Mouse (Mus musculus) fibroblast of lung, adult 2 months (primary cell): ENCODE results near the gene AU040320.

ENCODE experiments used
- DNase-seq: peaks from one replicate; pipeline ENCODE4 v3.0.0-alpha.2; 2011; ENCODE audit warnings: low read depth

AU040320 gene

DNA sequence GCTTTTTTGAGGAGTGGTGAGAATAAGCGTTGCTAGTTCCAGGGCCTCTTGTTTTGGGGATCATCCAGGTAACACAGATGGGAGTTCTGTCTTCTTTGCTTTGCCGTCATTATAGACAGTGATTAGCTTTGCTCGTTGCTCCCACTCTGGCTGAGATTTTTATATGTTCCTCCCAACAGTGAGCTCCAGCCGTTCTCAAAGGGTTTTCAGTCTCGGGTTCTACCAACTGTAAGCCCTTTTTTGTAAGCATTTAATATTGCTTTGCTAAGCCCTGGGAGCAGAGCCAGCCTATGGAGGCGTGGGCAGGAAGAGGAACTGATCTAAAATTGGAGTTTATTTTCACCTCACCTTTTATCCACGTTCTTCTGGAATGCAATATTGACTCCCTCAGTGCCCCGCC lies 29.7 kb downstream of the AU040320 start:
- DNase-seq: no peak

DNA sequence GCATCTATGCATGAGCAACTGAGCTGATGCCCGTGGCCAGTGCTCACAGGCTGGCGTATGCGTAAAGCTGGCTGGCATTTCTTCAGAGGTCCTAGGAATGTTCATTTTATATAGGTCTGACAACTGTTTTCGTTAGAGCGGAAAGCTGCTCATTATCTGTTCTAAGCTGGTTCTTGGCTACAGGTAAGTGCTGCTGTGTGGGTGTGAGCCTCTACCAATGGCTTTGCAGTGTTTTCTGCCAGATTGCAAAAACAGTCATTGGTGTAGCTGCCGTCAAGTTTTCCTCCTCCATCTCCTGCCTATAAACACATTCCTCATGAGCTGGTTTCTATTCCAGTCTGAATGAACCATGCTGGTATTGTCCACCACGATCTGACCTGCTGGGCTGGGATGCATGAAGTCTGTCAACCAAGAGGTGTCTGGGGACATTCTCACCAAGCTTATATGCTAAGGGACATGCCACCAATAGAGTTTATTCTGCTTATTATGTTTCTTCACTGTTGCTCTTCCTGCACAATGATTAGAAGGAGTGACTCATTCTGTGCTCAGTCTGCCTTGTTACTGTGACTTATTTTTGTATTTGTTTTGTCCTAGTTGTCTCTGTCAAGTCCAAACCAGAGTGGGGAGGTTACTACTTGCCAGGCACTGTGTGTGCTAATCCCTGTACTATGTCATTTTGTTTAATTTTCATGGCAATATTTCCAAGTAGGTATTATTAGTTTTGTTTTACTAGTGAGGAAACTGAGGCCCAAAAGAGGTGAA lies 39.2 kb downstream of the AU040320 start:
- no peak for DNase-seq

DNA sequence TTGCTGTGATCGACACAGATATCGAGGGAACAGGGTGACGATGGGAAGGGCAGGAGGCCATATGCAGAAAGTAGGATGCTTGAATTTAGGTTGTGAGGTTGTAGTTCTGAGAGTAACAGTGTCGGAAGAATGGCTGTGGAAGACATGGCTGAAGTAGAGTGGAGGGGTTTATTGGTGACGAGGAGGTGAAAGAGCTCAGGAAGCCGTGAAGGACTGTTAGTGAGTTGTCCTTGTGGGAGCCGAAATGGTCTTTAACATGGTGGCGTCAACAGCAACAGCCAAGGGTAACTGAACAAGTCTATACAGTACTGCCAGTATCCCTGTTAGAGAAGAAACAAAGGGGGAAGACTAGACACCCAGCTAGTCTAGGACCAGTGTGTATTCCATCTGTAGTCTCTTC lies 48.8 kb downstream of the AU040320 start:
- no peak for DNase-seq

DNA sequence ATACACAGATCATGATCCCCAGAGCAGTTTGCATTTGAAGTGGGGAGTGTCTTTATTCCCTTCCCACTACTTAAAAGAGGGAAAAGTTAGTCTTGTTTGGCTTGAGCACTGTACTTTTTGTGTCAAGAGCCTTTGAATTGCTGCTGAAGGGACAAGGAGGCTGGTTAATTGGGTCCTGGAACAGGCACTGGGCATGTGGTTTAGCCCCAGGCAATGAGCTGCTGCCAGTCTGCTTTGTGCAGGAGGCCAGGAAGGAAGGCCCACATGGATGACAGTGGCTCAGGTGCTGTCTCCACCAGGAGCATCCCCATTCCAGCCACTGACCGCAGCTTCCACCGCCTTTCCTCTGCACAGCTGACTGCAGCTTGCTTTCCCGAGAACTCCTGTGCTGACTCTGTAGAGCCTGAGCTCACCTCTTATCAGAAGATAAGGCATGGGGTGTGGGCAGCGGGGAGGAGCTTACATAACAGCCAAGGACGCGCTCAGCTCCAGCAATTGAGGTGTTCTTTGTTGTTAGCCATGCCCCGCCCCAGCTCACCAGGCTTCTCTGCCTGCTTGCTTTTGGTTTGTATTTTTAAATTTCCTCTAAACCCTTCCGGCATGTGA lies 50.0 kb downstream of the AU040320 start:
- DNase-seq: no peak

DNA sequence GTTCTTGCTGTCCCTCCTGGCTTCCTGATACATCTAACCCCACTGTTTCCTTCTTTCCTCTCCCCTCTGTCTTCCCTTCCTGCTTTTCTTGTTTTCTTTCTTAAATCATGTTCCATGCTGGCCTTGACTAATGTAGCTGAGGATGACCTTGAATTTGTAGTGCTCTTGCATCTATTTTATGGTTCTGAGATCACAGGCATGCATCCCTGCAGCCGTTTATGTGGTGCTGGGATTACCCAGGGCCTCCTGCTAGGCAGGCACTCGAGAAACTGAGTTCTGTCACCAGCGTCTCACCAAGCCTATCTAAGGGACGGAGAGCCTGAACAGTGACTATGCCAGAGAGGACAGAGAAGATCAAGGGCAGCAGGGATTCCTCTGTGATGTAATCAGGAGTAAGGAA lies 52.4 kb downstream of the AU040320 start:
- no peak for DNase-seq

DNA sequence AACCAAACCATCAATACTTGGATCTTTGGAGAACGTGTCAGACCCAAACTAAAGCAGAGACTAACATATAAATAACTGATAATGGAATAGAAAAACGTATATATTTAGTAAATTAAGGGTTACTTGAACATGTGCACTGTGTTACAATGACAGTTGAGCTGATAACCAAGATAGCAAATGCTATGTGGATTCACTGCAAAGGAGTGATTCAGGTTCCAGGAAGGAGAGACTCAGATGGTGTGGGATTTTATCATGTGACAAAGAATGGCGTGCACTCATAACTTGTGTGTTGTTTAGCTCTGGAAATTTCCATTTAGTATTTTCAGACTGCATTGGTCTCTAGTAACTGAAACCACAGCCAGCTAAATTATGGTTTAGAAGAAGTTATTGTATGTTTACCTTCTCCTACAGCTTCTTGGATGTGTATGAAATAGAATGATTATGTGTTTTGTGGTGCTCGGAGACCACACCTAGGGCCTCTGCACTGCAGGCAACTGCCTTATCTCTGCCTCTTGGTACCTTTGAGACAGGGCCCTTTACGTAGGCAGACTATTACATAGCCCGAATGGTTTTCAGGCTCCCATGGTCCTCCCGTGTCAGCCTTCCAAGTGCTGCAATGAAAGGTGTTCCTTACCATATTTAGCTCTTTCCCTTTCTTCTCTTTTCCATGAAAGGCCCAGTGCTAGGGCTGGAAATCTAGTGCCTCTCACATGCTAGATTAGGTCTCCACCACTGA lies 53.5 kb downstream of the AU040320 start:
- DNase-seq: no peak

DNA sequence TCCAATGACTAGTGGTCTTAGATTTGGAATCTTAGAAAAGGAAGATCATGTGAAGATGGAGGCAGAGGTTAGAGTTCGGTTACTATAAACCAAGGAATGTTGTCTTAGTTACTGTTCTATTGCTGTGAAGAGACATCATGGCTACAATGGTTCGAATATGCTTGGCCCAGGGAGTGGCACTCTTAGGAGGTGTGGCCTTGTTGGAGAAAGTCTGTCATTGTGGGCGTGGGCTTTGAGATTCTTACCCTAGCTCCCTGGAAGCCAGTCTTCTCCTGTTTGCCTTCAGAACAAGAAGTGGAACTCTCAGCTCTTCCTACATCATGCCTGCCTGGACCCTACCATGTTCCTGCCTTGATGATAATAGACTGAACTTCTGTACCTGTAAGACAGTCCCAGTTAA lies 57.2 kb downstream of the AU040320 start:
- DNase-seq: no peak

DNA sequence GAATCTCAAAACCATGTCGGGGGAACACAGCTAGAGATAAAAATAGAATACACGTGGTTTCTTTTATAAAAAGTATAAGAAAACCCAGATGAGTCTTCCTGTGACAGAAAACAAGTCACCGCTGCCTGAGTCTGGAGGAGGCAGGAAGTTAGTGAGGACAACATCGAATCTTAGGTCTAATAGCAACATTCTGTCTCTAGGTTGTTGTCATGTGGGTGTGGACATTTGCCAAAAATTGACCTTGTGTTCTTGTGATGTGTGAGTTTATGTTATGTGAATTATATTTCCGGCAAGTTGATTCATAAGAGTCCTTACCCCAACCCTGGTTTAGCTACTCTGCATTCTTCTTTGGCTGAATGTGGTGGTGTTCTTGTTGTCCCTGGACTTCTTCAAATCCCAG lies 59.9 kb downstream of the AU040320 start:
- DNase-seq: no peak

DNA sequence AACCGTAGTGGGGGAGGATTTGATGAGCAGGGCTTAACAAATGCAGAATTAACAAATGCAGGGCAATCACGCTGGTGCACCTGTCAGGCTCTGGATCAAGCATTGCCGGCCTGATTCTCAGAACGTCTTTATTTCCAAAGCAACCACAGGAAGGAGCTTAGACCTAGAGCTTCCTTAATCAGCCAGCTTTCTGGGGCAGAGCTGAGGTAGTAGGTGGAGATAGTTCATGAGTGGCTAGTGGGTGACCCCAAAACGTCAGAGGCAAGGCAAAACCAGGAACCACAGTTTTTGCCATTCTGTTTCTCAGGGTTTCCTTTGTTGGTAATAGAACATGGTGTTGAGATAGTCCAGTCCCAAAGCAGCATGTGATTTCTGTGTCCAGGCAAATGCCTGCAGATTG lies 61.5 kb downstream of the AU040320 start:
- DNase-seq: no peak

DNA sequence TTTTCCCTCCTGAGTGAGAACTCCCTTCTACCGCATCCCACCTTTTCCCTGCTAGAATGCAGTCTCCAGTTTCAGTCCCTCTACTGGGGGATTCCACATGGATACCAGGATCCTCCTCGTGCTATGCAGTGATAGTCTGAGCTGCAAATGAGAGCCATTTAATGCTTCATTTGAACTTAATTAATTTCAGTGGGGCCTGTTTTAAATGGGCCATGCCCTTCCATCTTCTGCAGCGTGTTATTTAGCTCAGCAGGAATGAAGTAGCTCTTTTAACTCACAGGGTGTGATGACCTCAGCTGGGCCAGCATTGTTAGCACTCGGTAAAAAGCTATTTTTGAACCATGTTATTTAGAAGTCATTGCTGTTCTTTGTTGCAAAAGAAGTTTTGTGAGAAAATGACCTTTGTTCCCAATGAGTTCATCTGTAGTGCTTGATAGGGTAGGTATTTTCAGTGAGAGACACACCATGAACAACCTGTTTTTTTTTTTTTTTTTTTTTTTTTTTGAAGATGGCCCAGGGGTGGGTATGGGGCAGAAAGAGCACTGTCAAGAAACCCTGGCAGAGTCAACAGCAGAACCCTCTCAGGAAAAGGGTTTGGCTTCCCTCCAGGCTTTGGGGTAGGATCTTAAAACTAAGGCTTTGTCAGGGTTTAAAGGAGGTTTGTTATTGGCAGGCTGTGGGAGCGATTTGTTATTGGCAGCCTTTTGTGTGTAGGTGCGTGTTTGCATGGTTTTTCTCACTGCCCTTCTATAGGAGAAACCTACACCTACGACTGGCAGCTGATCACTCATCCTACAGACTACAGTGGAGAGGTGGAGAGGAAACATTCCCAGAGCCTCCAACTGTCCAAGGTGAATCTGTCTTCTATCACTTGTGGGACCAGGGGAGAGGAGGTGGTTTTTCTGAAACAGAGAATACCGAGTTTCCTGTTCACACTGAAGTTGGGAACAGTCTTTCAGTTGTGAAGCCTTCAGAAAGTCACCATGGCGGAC lies 69.8 kb downstream of the AU040320 start:
- DNase-seq: no peak

DNA sequence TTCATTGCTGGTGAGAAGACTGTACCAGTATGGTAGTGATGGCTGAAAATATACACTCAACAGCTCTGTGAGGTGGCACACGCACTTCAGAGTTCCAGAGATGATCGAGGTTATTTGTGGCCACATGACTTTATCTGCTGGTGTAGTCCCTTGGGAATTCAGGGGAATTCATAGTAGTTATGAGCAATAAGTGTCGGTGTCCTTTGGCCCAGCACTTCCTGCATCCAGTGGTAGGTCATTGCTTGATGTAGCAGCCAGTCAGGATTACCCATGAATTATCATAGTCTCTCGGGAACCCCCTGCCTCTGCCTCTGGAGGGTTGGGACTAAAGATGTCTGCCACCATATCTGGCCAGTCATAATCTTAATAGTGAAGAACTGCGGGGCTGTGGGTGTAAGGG lies 70.6 kb downstream of the AU040320 start:
- DNase-seq: no peak

DNA sequence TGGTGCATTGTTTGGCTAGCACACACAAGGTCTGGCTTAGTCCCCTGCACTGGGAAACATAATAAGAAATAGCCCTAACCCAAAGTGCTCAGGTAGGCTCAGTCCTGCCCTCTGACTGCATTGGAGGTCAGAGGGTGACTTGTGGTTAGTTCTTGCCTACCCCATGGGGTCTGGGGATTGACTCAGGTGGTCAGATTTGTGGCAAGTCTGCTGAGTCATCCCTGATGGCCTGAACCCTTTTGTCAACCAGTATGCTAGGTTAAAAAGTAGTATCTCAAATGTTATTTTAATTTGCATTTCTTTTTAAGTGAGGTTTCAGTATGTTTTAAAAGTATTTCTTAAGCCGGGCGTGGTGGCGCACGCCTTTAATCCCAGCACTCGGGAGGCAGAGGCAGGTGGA lies 77.8 kb downstream of the AU040320 start:
- no peak for DNase-seq

DNA sequence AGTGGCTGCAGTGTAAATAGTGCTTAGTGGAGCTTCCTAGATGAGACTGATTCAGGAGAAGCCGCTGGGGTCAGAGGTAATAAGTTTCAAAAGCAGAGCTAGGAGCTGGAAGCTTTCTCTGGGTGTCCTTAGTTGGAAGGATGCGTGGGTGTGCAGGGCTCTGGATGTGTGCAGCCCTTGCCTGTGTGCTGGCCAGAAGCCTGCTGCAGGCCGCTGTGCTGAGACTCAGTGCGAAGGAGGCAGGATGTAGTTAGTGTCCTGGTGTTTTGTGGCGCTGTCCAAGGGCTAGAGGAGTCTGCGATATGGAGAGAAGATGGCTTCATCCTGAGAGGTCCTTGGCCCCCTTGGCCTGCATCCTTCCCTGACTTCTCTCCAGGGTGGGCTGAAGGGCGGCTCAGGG lies 85.5 kb downstream of the AU040320 start:
- no peak for DNase-seq

DNA sequence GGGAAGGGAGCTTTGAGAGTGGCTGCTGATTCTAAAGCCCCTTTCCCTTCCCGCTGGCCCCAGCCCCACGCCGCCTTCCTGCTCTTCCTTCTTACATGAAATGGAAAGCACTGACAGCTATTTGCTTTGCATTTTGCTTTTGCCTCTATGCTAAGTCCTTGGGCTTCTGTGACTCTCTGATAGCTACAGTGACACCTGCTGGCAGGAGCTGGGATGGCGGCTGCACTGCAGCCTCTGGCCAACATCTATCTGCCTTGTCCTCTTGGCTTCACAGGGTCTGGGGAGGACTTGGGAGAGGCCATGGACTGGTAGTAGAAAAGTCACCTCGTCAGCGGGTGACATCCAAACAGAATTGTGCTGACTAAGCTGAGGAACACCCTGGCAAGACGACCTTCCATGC lies 86.5 kb downstream of the AU040320 start:
- peak; percentile 60 for DNase-seq

DNA sequence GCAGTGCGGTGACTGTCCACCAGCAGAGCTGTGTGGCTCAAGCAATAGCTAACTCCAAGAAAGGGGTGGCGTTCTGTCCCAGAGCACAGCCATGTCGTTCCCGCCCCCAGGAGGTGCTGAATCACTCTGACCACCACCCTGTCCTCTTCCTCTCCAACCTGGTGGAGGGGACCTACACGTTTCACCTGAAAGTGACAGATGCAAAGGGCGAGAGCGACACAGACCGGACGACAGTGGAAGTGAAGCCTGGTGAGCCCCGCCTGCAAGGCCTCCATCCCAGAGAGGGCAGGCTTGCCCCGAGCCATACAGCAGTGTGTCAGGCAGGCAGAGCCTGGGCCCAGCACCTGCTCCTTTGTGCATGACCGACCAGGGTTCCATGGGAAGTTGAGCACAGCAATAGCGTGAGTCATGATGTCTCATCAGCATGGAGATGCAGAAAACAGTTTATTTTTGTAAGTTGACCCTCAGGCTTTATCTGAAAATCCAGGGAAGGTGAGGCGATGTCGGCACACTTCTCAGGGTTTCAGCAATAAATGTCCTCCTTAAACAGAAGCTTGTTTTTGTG lies 87.7 kb downstream of the AU040320 start:
- DNase-seq: no peak

DNA sequence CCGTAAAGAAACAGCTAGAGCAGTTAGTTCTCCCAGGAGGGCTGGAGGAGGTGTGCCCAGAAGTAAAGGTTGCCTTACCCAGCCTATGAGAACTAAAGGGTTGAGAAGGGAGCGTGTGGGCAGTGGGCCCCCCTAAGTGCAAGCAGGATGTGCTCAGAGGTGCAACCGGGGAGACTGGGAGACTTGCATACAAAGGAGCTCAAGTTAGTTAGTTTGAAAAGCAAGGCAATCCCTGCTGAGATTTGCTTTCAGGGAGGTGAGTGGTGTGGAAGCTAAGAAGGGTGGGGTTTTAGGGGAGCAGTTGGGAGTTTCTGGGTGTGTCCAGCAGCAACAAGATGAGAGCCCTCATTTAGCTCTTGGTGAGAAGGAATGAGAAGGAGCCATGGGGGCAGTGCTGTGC lies 89.6 kb downstream of the AU040320 start:
- no peak for DNase-seq

DNA sequence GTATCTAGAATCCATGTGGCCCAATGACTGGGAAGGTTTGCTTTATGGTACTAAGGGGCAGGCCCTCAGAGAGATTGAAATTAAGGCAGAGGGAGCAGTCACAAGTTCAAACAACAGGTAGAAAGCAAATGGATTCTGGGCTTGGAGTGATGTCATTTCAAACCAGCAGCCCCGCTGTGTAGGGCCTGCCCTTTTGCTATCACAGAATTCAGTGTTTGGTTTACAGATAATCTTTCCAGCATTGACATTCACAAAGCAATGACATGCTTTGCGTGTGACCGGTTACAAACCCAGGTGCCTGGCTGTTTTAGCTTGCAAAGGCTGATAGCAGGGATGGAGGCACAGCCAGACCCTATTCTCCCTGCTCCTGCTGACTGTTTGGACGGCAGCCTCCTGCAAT lies 92.3 kb downstream of the AU040320 start:
- DNase-seq: no peak

DNA sequence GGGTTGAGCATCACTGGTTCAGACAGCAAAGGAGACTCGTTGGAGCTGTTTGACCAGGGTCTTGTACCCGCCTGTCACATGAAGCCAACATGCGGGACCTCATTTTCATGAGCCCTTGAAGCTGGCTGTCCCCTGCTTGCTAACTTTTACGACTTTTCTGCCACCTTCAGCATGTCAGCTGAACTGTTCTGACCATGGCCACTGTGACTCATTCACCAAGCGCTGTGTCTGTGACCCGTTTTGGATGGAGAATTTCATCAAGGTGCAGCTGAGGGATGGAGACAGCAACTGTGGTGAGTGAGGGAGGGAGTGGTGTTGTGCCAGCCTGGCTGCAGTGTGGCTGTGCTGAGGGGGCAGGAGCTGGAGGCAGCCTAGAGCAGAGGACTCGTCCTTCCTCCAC lies 93.6 kb downstream of the AU040320 start:
- DNase-seq: no peak

DNA sequence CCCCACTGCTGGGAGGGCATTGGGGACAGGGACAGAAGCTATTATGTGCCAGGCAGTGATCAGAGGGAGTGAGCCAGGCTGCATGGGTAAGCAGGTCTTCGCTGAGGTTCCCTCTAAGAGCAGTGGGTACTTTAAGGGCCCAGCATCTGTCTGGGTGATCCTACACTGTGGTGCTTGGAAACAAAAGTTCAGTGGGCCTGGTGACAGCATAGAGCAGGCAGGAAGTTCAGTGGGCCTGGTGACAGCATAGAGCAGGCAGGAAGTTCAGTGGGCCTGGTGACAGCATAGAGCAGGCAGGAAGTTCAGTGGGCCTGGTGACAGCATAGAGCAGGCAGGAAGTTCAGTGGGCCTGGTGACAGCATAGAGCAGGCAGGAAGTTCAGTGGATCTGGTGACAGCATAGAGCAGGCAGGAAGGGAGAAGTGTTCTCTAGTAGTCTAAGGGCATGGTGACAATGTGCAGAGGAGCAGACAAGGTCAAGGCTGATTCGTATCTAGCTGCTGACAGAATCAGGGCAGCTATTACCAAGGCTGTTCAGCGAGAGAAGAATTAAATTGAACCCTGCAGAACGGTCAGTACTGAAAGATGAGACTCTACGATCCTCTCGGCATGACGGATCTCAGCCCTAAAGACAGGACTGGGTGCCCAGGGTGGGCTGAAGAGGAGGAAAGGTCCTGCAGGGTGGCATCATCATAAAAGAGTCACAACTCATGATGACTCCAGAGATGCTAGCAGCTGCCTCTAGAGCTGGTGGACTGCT lies 96.9 kb downstream of the AU040320 start:
- DNase-seq: no peak

DNA sequence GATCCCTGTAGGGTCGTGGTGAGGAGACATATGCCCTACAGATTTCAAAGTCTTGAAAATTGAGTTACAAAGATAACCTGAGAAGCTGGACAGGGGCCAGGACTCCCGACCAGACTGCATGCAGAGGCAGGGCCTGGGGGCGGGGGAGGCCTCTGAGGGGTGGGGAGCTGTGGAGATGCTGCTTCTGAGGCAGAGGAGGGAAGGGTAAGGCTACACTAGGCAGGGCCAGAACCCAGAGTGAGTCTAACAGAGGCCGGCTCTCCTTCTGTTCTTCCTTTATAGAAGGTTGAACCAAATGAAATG lies 97.4 kb downstream of the AU040320 start:
- DNase-seq: no peak

DNA sequence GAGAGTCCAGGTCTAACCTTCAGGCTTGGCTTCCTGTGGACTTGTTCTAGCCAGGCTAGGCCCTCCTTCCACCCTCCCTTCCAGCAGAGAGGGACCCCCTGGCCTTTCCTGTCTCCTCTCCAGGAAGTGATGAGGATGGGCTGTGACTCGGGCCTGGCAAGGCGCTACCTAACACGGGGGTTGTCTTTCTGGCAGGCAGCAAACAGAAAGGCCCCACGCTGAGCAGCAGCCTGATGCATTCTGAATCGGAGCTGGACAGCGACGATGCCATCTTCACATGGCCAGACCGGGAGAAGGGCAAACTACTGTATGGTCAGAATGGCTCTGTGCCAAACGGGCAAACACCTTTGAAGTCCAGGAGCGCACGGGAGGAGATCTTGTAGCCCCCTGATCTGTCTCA lies 99.6 kb downstream of the AU040320 start:
- DNase-seq: no peak
